Mouse (Mus musculus) erythroblast, adult 5-6 weeks (primary cell): ENCODE measurements around the gene Smarcc2. TPM values are rescaled to one million over a fixed set of nuclear protein-coding genes. Genes with fewer than 3 reads are reported as not detected.

ENCODE experiments used
- ATAC-seq: replicated peaks from 2 replicates; pipeline ENCODE4 v1.8.0; 2016; ENCODE audit warnings: moderate number of reproducible peaks, mild to moderate bottlenecking, moderate TSS enrichment, inconsistent platforms; ENCODE audit not compliant: poor library complexity, low FRiP score, severe bottlenecking
- total RNA-seq, 2 experiments: library from RNA; stranded (forward) in 1 of 2; stranded (reverse) in 1 of 2; fragments of 150-400 nt in 1 of 2; fragments of 200-764, 138-1000 nt in 1 of 2; gene quantifications; 2 replicates each; pipeline versions ENCODE4 v1.2.3 to v1.2.4; 2015 to 2017; ENCODE audit warnings: low replicate concordance in 2 of 2

The Smarcc2 gene
- total RNA-seq, 2 experiments from 2014 or later = 22.1 to 29.0 TPM

DNA sequence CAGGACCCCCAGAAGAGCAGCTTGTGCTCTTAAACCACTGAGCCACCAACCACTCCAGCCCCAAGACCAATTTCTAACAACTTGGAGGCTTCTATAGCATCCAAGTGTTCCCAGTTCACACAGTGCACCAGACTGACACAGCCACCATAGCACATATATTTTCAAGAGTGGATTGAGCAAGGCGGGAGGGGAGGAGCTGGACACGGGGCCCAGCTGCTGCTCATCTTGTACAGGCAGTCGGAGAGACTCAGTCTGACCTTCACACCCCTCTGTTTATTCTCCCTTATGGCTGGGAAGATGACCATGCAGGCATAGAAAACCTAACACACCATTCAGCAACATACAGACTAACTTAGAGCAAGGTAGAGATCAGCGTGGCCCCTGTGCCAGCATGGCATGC is 50.8 kb downstream of the Smarcc2 start:
- ATAC-seq = no peak

DNA sequence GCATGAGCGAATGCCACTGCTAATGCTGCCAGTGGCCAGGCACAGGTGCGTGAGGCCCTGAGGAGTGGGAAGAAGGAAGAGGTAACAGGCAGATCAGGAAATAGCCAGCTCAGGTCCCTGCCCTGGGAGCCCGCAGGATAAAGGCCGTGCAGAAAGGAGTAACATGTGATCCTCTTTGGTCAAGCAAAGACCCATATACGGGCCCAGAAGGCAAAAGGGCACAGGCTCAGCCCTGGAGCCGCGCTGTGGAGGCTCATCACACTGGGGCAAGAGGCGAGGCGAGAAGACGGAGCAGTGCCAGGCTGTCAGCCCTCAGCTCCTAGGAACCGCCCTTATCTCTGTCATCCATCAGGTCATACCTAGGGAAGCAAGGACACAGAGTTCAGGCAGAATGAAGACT is 51.3 kb downstream of the Smarcc2 start:
- no peak for ATAC-seq

DNA sequence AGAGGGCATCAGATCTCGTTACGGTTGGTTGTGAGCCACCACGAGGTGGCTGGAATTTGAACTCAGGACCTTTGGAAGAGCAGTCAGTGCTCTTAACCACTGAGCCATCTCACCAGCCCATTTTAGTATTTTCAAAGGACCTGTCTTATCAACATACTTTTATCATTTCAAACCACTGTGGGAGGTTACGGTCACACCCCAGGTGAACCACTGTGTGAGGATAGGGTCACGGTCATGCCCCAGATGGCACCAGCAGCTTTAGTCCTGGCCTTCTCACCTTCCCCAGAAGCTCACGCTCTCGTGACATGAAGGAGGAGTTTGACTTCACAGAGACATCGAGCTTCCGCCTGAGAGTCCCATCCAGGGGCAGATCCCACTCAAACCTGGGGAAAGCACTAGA is 52.1 kb downstream of the Smarcc2 start:
- no peak for ATAC-seq

DNA sequence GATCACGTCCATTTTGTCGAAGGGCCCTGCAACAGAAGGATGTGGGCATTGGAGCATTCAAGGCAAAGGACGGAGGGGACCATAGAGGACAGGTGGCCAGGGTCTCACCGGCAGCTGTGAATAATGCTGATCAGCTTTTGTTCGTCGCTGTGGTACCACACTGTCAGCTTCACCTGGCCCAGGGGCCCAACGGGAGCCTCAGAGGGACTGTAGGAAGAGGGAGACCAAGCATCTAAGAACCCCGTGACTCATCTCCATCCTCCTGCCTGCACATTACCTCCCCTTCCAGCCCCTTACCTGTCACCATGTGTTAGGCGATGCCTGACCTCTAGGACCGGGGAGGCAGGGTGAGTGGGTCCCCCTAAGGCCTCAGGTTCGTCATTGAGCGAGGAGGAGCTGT is 52.7 kb downstream of the Smarcc2 start:
- no peak for ATAC-seq

DNA sequence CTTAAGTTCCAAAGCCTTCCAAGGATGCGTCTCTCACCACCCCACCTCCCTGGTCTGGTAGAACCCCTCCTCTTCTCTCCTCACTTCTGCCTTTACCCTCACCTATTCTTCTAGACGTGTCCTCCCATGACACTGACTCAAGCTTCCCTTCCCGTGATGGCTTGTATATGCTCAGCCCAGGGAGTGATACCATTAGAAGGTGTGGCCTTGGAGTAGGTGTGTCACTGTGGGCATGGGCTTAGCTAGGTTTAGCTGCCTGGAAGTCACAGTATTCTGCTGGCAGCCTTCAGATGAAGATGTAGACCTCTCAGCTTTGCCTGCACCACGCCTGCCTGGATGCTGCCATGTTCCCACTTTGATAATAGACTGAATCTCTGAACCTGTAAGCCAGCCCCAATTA is 56.0 kb downstream of the Smarcc2 start:
- 0 out of 2 replicates have a peak, but pooled peaks have one; percentile 55 for ATAC-seq

DNA sequence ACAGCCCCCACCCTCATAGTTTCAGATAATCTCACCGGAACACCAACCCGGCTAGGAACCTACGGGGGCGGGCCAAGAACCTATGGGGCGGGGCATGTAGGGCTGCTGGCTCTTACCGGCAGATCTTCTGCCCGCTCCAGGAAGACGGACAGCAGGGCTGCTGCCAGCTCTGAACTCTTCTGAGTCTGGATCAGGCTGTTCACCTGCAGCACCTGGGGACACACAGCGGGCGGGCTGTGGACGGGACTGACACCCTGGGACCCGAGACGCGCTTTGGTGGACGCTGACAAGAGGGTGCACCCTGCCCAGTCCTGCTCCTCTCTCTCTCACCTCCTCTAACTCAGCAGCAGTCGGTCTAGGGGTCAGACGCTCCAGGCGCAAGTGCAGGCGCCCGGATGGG is 57.0 kb downstream of the Smarcc2 start:
- ATAC-seq = no peak

DNA sequence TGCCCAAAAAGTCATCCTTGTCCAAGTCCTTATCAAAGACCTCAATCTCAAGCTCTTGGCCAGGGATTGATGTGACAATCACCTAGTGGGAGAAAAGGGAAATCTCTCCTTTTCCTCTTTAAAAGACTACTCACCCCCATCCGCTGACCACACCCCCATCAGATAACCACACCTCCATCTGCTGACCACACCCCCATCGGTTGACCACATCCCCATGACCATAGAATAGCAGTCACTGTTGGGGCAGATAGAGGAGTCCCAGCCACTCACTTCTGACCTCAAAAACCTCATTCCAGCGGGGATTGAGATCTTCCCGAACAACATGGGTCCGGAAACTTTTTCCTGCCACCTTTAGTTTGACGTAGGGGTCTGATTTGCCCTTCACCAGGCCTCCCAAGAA is 57.6 kb downstream of the Smarcc2 start:
- ATAC-seq = 0 out of 2 replicates have a peak, but pooled peaks have one; percentile 41

DNA sequence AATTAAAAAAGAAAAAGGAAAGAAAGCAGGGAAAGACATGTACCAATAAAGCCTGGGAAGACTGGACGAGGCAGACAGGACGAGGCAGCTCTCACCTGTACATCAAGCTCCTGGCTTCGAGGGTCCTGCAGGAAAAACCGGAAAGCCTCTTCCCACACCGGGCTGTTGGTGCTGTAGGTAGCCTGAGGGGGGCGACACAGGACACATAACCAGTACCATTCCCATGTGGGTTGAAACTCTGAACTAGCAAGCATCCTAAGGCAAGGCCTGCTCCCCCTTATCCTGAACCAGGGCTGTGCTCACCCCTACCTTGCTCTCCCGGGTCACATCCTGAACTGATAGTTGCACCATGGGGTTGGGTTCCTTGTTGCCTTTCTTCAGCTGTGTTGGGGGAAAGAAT is 59.8 kb downstream of the Smarcc2 start:
- ATAC-seq = 0 out of 2 replicates have a peak, but pooled peaks have one; percentile 35

DNA sequence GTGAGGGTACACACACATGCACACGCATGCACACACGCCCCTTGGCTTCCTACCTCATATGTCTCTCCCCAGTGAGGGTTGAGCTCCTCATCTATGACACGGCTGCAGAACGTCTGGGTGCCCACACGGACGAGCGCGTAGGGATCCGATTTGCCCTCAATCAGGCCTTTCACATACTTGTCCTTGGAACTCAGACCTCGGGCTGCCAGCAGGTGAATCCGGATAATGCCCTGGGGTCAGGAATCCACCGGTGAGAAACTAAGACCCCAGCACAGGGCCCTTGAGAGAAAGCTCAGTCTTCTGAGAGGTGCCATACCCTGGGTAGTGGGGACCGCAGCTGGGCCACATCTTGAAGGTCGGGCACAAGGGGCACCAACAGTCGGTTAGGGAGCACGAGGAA is 61.5 kb downstream of the Smarcc2 start:
- no peak for ATAC-seq

DNA sequence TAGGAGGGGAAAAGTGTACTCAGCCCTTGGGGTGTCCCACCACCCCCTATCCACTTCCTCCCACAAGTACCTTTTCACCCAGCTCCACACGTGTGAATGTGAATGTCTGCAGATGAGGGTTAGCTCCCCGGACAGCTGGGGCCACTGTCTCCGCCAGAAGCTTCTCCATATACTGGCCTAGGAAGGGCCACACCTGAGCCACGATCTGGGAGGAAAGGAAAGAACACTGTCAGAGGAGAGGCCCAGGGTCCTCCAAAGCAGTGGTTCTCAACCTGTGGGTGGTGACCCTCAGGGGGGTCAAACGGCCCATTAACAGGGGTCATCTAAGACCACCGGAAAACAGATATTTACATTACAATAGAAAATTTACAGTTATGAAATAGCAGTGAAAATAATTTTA is 63.3 kb downstream of the Smarcc2 start:
- no peak for ATAC-seq

DNA sequence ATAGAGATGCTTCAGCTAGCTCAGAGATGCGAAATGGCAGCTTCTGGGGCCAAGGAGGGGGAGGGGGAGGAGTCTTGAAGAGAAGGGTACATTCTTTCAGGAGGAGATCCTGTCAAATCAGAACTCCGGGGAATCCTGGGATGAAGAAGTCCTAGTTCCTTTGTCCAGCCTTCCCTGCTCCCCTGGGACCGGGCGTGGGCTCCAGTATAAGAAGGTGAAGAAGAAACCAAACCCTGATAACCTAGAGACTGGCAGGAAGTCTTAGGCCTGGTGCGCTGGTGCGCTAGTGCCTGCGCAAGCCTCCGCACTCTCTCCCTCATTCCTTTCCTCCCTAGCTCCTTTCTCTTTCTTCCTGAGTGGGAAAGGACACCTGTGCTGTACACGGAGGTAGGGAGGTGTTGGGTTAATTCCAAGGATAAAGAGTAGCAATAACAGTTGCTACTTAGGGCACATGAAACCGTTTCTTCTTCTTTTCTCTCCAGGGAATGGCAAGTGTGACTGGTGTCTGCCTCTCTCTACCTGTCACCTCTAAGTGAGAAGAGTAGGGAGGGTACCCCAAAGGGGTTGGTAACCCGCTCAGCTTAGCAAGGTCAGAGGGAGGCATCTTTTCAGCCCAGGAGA is 65.2 kb downstream of the Smarcc2 start:
- ATAC-seq = no peak

DNA sequence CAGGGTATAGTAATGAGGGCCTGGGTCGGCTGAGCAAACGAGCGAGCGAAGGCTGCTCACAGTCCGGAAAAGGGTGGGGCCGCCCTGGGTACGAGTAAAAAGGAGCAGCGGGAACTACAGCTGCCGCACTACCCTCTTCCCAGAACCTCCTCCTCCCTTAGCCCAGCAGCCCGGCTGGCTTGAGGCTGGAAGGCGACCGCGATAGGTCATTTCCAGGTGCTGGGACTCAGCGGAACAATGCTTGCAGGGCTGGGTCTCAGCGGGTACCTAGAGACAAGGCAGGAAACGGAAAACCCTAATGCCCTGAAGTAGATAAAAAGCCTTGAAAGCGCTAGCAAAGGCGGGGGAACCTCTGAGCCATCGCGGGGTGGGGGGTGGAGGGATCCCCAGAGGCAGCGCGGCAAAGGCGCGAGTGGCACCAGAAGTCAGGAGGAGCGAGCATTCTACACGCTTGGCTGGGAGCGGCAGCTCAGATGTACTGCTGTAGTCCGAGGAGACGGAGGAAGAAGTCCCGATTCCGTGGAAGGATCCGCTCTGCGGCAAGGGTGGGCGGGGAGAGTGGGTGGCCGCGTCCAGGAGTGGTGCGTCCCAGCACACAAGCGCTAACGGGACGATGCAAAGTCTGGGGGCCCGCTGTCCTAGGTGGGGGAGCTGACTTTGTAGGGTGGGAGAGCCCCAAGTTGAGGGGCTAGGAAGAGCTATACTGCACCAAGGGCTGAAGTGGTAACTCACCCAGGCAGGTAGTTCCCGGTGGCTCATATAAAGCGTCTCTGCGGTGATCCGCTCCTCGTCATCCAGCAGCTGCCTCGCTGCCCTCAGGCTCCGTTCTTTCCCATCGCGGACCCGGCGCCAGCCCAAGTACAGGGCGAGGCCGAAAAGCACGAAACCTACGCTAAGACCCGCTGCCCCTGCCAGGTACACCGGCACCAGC is 65.9 kb downstream of the Smarcc2 start:
- peak; percentile 42 for ATAC-seq

DNA sequence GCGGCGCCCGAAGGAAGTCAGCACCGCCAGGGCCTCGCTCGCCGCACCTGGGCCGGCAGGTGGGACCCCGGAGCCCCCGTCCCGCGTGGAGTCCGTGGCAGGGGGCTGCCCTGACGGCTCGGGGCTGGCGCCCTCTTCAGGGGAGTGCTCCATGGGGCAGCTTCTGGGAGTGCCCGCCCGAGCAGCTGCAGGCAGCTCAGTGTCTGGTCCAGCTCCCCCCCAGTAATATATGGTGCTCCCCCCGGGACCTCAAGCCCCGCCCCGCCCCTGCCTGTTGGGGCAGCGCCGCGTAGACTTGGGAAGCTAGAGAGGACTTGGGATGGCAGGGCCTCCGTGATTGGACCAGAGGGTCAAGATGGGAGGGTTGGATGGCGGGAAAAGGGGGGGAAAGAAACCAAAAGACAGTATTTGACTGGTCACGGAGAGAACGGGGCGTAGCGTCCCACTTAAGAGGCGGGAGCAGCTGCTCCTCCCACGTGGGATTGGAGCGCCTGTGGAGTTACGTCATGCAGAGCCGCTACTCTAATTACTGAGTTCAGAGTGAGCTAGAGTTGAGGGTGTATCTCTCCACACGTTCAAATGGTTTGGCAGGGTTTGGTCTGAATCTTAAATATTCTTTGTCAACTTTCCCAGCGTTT is 66.7 kb downstream of the Smarcc2 start, which contains the start of gene Esyt1:
Esyt1 (minus strand) TSS at position 201 of the 638 bp plus-strand sequence.
- peak; percentile 88 for ATAC-seq

DNA sequence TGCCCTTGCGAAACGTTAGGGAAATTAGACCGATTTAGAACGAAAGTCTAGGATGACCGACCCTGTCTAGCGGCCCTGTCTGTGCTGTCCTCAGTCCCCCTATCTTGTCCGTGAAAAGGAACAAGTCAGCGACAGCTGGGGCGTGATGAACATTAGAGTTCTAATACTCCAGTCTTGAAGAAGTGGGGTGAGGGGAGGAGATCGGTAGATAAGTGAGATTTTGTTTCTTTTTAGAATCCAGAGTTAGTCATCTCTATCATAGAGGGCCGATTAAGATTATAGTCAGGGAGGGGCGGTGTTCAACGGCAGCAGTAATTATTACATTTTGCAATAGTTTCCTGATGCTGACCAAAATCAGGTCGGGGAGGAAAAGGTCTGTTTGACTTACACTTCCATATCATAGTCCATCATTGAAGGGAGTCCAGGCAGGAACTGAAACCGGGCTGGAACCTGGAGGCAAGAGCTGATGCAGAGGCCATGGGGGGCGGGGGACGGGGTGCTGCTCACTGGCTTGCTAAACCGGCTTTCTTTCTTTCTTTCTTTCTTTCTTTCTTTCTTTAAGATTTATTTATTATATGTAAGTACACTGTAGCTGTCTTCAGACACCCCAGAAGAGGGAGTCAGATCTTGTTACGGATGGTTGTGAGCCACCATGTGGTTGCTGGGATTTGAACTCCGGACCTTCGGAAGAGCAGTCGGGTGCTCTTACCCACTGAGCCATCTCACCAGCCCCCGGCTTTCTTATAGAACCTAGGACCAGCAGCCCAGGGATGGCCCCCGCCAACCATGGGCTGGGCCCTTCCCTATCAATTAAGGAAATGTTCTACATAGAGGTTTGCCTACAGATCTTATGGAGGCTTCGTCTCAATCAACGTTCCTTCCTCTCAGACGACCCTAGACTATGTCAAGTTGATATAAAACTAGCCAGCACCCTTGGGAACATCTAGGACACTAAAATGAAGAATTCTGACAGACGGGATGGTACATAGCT is 67.6 kb downstream of the Smarcc2 start:
- peak; percentile 41 for ATAC-seq

DNA sequence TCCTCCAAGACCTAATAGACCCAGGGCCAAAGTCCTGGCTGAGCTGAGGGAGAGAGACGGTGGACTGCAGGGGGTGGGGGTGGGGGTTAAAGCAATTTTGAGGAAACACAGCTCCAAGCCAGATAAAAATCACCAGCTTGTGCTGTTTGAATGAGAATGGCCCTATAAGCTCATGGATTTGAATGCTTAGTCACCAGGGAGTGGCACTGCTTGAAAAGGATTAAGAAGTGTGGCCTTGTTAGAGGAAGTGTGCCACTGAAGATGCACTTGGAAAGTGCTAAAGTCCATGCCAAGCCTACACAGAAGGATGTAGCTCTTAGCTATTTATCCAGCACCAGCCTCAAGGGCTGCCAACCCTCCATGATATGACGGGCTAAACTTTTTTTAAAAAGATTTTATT is 76.2 kb downstream of the Smarcc2 start:
- no peak for ATAC-seq

DNA sequence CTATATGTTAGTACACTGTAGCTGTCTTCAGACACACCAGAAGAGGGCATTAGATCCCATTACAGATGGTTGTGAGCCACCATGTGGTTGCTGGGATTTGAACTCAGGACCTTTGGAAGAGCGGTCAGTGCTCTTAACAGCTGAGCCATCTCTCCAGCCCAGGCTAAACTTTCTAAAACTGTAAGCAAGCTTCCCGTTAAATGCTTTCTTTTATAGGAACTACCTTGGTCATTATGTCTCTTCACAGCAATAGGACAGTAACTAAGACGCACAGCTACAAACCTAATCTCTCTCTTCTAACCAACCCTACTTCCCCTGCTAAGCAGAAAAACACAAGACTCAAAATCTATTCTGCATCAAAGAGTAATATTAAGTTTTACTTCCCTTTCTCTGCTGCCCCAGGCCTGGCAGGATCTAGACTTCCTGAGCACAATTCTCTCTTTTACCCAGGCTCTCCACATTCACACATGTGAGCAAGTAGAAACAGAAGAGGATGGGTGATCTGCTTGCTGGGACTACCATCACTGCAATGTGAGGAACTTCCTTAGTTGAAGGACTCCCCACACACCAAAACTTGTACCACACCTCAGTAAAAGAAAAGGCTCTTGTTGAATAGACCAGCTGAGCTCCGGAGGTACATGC is 76.7 kb downstream of the Smarcc2 start:
- ATAC-seq = no peak; the same call in 1 of the 2 replicates

DNA sequence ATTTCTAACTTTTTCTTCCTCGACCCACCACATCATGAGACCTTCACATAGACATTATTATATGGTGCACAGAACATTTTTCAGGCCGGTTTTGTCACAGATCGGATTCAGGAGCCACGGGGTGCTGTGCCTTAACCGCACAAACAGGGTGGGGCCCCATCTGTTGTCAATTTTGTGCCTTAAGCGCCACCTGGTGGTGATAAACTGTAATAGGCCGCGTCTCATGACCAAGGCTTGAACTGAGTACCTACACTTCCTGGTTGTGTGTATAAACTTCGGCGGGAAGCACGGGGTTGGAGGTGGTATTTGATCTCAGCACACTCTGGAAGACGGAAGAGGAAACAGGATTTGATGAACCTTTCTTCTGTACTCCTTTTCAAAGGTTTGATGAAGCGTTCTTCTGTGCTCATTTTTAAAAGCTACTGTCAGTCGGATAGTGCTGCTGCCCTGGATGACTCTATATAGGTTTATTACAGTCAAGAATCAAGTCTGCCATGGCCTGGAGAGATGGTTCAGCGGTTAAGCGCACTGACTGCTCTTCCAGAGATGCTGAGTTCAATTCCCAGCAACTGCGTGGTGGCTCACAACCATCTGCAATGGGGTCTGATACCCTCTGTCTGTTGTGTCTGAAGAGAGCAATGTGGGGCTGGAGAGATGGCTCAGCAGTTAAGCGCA is 77.4 kb downstream of the Smarcc2 start:
- ATAC-seq = peak; percentile 99

DNA sequence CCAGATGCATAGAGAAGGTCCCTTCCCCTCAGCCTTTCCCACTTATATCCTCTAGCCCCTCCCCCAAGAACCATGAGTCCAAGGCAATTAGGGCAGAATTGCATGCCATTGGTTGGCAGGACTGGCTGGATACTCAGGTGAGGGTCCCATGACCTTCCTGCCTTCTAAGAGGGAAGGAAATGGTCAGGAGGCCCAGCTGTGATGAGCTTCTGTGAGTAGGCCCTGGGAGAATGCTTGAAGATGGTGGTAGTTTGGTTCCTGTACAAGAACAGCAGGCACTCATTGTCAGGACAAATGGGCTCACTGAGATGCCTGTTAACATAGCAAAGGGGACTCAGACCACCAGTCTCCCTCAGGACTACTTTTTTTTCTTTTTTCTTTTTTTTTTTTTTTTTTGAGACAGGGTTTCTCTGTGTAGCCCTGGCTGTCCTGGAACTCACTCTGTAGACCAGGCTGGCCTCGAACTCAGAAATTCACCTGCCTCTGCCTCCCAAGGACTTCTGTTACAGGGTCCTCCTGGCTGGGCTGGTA is 79.4 kb downstream of the Smarcc2 start:
- no peak for ATAC-seq
